Comparison of ENCODE assay signal across 13 mouse cellular contexts in the genomic region with DNA sequence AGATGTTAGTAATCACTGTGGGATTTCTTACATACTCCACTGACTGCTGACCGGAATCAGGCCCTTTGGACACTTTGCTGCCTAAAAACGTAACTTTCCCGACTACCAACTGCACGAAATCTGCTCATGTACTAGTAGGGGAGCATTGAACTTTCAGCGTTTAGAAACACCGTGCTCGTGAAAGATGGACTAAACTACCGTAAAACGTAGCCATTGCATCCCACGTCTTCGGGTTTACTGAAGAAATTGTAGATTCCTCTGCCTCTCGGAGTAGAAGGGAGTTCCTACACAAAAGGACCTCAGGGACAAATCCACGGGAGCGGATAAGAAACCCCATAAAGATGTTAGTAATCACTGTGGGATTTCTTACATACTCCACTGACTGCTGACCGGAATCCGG. TPM values are rescaled to one million over a fixed set of nuclear protein-coding genes. Genes with fewer than 3 reads are reported as not detected.
A peak's percentile ranks its signal among the peaks of the same experiment; 100 is the strongest.
DNase-seq lines count a peak whose midpoint lies in the region.
"Had no signal": no experiment of that assay in that cellular context is flagged by ENCODE, and none has a peak within 500 bp of the region (broad histone marks: within the 10 kb centered on the region; RNA-seq: fewer than 3 reads in every experiment).

No protein-coding gene starts in this region.

- DNase-seq in adrenal gland, postnatal 14 days, result peak; percentile 12
- peak; percentile 3 to 14 for DNase-seq in gastrocnemius, adult 8-10 months (ENCODE audit: low spot score in 2 of 2)
- peak; percentile 58 for DNase-seq in kidney, adult 18-20 months
- peak; percentile 47 to 65 for DNase-seq in layer of hippocampus, postnatal 25 days (ENCODE audit: extremely low spot score in 1 of 2, low spot score in 1 of 2)
- DNase-seq in lung, postnatal 10 days, result peak; percentile 34
- peak; percentile 21 for DNase-seq in ovary, postnatal 36 days (ENCODE audit: low spot score)
- peak; percentile 6 for DNase-seq in thymus, postnatal 25 days

RNA-seq across cellular contexts. Expression of a gene that starts 4.9 kb away (rescaled TPM):
- total RNA-seq in adrenal gland, postnatal 14 days (2021), result not detected in 2 replicates
- total RNA-seq in gastrocnemius, adult 8-10 months (2022), result not detected
- not detected for total RNA-seq in layer of hippocampus, postnatal 25 days (2021)
- total RNA-seq: adrenal gland, adult 2 months; gastrocnemius, postnatal 4 days; heart, postnatal 14 days; layer of hippocampus, adult 18-20 months; left cerebral cortex, adult 18-20 months; megakaryocyte, adult 5-6 weeks had no signal

RNA-seq across cellular contexts. Expression of a gene that starts 20.3 kb away (rescaled TPM):
- total RNA-seq in adrenal gland, postnatal 14 days (2021), result 0.30 and 1.1 TPM in 2 replicates
- under 1 TPM in 2 of 4 experiments, not detected in 2; 0.12 to 0.22 TPM for total RNA-seq in gastrocnemius, adult 8-10 months (2022)
- not detected for total RNA-seq in layer of hippocampus, postnatal 25 days (2021)
- total RNA-seq: adrenal gland, adult 2 months had no signal

Comparison
In these comparisons a context has a peak if more than half of its experiments do, and no peak if none do; other contexts are left out.
1. Peak in every context shown above with its lines: DNase-seq.
2. DNase-seq: peak in every context shown above with its lines; median percentile 58 in kidney, adult 18-20 months; 56 in layer of hippocampus, postnatal 25 days; 34 in lung, postnatal 10 days; 21 in ovary, postnatal 36 days; 12 in adrenal gland, postnatal 14 days; 8 in gastrocnemius, adult 8-10 months; 6 in thymus, postnatal 25 days.